Mouse (Mus musculus) cerebellum, adult 11-12 months (tissue): Measurements from ENCODE around the gene Exo5.

Experiments used
- DNase-seq: peaks from one replicate; pipeline ENCODE4 v3.0.0; 2022

The Exo5 gene

DNA sequence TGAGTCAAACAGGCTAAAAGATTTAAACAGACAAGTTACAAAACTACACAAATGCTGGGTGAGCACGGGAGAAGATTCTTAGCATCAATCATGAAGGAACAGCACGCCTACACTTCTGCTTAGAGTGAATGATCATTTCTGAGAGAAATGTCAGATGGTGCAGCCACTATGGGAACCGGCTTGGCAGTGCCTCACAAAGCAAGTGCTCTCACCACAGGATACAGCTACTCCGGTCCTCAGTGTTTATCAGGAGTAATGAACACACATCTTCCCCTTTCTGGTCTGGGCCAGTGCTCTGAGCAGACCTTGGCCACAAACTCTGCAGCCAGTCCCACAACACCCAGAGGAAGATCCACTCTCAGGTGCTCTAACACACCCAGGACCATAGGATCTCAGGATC is 20.3 kb downstream of the Exo5 start:
- no peak for DNase-seq

DNA sequence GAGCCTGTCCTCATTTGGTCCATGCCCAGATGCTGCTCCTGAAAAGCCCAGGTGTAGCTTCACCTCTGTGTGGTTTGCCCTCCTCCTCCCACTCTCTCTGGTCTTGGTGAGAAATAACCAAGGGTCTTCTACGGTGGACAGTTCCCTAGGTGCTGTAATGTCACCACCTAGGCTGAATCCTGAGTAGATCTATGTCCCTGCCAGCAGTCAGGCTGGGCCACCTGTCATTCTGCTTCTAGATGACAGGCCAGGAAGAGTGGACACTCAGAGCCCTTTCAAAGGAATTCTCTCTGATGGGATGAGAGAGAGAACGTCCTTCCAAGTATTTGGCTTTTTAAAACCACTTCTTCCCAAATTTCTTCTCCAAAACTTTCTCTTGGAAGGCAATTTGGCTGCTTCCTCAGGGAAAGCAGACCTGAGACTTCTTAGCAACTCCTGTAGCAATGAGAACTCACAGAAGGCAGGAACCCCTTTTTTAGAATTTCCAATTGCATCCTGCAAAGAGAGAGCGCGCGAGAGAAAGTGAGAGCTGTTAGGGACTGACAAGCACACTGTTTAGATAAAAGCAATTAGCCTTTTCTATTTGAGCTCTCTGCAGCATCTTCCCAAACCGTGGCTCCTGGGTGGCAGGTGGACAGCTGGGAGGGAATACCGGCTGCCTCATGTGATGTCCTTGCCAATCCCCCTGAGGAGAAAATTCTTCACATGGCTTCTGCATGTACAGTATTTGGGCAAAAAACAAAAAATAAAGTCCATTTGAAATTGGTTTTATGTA is 28.8 kb downstream of the Exo5 start:
- DNase-seq: peak; percentile 50

DNA sequence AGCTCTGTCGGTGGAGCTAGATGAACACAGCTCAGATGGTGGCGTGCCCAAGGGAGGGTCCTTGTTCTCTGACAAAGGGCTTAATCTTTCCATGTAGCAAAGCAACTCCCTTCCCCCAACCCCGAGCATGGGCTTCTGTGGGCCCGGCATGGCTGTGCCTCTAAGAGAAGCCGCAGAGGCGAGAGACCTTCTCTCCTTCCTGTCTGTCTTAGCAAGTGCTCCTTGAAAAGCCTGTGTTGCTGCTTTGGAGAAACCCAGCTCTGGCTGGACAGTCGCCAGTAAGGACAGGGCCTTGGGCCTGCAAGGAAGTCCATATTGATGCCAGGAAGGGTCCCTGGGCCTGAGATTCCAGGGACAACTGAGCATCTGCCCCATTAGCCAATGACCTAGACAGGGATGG is 29.6 kb downstream of the Exo5 start:
- peak; percentile 63 for DNase-seq

DNA sequence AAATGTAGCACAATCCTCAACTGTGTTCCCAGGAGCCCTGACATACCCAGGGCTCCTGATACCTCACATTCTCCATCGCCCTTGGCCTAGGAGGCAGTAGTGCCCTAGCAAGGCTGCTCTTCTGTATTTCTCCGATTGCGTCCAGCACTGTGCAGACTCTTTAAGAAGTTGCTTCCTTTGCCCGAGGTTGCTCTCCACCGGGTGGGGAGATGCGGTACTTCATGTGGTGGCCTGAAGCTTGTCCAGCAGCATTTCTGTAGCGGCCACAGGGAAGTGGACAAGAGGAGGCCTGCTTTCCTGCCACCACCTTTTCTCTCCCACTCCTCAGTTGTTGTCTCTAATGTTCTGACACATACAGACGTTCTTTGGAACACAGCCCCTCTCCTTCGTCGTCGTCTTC is 30.2 kb downstream of the Exo5 start:
- DNase-seq: no peak

DNA sequence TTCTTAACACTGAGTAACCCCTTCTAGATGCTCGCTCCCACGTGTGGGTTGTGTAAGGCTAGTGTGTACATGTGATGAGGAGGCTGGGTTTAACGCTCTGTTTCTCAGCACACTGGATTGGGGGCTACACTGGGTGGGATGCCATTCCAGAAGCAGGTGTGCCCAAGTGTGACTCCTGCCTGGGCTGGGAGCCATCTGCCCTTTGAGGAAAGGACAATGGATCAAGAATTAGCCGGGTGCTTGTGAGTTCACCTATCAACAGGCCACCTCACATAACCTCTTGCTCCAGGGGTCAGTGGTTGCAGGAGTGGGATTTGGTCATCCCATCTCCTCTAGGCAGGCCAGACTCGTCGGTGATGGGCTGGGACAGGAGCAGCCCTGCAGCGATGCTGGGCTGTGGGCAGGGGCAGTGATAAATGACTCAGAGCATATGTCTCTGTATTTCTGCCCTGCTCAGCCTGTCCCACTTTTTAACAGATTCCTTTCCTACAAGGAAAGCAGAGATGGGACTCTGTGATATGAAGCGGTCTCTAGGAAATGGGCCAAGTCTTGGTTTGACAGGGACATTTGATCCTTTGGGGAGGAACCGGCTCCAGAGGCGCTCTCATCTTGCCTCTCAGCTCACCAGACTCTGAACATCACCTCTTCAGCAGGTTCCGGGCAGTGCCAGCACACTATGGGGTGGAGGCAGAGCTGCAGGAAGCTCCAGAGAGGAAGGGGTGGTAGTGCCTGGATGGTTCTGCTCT is 31.0 kb downstream of the Exo5 start:
- DNase-seq: peak; percentile 77

DNA sequence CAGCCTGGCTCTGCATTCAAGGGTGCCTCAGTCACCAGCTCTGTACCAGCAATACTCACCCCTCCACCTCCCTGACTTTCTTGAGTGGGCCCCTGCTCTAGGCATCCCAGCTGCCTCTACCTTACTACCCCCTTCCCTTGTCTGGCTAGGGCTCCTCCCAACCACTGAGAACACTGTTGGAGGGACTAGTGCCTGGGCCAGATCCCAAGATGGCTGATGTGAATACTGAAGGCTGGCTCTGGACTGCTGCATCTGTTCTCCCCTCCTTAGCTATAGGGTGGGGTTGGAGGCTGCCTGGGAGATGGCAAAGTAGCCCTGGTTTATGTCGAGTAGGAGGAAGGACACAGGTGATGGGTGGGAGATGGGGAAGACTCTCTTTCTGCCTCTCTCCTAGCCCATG is 32.3 kb downstream of the Exo5 start:
- no peak for DNase-seq

DNA sequence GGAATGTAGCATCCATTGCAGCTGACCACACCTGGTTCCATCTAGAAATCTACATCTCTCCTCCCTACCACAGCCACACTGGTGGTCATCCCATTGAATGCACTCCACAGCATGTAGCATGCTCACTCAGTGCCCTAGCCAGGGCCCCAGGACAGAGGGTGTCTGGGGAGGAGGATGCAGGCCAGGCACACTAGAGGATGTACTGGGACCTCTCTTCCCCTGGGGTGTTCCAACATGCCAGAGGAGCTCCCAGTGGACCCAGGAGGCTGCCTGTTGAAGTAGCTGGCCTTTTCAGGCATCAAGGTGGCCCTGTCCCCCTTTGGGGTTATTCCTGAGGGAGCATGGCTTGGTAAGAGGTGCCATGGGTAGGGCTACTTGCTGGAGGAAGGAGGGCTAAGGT is 32.9 kb downstream of the Exo5 start:
- peak; percentile 40 for DNase-seq

DNA sequence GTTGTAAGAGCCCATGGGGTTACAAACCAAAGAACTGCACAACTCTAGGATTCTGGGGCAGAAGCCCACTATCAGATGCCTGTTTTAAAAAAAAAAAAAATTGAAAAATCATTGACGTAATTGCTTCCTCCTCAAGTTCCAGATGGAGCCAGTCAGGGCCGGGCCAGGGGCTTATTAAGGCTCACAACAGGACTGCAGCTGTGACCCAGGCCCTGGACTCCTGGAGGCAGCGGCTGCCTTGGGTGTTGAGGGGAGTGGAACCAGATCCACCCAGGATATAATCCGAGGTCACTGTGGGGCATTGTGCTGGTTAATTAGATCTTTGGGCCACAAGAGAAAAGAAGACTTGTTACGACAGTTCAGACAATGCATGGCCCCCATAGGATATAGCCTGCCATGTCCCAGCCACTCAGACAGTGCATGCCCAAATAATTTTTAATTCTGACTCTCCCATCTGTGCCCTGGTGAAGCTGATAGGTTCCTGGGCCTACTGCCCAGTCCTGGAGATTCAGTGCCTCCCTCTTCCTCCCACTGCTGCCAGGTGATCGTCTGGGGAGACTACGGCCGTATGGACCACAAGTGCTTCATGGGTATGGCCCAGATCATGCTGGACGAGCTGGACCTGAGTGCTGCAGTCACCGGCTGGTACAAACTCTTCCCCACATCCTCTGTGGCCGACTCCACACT is 33.9 kb downstream of the Exo5 start:
- DNase-seq: peak; percentile 96

DNA sequence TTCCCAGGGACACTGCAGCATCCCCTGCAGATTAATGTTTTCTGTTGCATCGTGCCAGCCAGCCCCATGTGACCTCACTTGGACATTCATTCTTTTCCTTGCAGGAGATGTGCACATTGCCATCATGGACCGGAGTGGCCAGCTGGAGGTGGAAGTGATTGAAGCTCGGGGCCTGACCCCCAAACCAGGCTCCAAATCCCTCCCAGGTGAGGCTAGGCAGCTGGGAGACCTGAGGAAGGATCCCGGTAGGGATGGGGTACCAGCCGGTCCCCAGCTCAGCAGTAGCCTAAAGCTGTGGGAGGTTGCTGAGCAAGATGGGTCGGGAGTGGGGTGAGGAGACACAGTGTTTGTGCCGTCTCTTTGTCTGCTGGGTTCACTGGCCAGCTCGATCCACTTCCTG is 35.9 kb downstream of the Exo5 start:
- no peak for DNase-seq

DNA sequence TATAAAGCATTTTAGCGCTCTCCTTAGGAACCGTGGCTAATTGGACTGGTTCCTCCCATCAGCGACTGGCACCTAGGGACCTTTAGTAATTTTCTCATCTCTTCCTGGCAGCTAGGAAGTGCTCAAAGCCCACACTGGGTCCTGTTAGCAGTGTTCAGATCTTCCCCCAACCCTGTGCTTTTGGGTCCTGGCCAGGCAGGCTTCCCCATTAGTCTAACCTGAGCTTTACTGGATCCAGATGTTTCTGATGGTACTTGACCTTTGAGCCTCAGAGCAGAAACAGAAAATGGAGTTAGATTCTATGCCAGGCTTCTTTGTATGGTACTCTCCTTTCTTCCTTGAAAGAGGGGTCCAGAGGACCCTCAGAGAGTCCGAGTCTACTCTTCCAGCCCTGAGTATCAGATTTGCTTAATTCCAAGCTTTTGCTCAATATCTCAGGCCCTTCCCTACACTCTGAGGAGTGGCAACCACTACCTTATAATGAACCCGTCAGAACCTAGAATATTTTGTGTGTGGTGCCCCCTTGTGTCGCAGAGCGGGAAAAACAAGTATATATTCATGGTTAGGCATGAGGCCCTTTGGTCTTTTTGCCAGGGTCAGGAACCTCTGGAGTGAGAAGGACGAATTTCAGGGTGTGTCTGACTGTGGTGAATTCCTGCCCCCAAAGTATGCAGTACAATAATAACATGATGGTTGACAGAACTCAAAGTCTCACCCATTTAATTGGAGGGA is 37.3 kb downstream of the Exo5 start:
- DNase-seq: peak; percentile 73

DNA sequence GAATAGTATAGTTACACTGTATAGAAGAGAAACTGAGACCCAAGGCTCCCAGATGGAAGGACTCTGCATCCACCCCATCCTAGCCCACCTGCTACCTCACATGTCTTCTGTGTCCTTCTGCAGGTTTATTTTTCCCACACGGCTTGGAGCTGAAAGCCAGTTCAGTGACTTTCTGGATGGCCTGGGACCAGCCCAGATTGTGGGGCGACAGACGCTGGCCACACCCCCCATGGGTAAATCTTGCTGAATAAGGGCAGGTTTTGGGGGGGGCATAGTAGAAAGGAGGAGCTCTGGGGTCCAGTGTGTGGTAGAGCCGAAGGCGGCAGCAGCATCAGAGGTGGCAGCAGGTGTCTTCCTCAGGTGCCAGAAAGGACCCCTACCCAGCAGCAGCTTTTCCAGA is 38.0 kb downstream of the Exo5 start:
- no peak for DNase-seq

DNA sequence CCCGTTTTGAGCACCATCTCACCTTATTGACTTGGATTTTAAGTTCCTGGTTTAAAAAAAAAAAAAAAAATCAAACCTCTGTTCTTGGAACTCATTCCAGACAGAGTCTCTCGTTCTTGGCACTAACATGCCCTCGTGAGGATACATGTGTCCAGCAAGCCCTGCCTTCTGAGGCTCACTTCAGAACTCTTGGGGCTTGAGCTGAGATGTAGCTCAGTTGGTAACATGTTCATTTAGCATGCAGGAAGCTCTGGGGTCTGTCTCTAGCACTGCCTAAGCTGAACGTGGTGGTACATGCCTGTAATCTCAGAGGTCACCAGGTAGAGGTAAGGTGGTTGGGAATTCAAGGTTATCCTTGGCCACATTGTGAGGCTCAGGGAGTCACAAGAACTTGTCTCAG is 38.7 kb downstream of the Exo5 start:
- DNase-seq: no peak

DNA sequence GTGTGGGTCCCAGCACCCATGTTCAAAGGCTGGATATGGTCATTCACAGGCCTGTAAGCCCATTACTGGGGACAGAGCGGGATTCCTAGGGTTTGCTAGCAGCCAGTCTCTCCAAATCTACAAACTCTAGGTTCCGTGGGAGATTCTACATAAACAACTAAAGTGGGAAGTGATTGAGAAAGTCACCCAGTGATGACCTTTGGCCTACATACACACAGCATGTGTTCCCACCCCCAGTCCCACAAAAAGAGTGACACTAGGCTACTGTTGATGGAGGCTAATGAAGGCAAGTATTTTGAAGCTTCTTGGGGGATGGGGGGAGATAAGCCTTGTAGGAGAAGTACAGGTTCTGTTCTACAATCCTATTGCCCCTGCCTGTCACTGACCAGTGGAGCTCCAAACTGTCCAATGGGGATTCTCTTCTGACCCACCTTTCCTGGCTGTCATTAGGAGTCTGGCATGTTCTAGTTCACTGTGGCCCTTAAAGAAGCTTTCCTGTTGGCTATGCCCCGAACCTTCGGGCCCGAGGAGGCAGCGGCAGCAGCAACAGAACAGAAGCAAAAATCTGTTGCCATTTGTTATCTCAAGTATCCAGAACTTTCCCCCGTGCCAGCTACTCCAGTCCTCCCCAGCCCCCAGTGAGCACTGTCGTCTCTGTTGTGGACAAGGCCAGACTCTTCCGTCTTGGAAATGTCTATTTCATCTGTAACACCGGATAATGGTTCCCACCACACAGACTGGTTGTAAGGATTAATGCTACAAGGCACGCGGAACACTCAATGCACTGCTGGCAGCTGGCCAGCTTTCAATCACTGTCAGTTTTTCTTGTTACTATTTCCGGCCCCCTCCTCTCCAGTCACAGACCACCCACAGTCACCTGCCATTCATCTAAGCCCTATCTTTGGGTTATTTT is 39.4 kb downstream of the Exo5 start:
- no peak for DNase-seq

DNA sequence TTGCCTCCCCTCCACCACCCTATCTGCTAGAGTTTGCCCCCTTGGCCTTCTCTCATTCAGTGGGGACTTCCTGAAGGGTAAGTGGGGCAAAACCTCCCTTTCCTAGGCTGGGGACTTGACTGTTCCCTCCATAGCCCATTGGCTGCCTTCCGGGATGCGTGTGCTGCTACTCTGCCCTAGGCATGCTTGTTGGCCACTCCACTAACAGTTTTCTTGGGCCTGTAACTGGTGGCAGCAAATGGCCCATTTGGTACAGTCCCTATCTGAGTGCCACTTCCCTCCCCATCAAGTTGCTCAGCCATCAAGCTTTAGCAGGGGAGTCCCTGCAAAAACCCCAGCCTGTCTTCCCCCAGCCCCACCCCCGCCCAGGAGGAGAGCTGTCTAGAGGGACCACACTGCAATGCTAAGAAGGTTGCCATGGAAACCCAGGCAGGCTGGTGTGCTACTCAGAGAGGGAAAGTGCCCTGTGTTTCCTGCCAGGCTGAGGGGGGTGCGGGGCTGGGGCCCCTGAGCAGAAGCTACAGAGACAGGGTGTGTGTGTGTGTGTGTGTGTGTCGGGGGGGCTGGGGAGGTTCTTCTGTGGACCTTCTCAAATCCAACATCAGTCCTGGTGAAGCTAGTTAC is 42.7 kb downstream of the Exo5 start:
- DNase-seq: no peak

DNA sequence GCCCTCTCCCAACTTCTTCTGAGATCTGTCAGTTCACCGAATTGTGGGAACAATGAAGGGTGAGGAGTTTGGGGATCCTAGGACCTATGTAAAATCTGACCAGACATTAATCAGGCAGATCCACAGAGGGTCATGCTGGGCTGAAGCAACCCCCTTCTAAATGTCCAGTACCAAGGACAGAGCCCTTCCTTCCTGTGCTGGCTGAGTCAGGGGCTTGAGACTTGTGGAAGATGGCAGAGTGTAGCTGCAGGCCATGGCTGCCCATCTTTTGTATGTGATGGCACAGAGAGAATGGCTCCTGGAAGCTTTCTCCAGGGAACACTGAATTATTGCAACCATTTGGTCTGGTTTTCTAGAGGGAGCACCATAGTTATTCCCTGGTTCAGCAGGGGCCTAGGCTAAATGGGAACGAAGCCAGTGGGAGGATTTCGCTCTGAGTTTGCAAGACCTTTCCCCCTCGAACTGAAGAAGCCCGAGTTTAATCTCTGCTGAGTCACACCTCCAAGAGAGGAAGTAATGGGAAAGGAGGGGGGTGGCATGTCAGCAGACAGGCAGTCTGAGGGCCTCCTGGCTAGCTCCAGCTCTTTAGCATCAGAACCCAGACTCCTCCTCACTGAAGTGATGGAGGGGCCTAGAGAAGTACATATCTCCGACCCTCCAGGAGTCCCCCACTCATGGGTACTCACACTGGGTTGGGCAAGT is 43.9 kb downstream of the Exo5 start:
- no peak for DNase-seq

DNA sequence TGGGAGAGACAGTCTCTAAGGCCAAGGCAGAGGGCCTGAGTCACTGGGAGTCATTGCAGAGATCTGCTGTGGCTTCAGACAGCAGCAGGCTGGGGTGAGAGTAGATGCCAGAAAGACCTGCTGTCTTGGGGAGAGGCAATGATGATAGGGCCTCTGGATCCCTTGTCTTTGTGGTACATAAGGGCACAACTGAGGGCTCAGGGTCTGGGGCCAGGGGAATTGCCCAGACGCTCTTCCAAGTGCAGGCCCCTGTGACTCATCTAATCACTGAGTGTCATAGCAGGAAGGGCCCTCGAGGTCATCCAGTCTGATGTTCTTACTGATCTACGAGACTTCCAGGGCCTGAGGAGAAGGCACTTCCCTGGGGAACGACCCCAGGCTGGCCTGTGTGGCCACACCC is 45.4 kb downstream of the Exo5 start:
- no peak for DNase-seq

DNA sequence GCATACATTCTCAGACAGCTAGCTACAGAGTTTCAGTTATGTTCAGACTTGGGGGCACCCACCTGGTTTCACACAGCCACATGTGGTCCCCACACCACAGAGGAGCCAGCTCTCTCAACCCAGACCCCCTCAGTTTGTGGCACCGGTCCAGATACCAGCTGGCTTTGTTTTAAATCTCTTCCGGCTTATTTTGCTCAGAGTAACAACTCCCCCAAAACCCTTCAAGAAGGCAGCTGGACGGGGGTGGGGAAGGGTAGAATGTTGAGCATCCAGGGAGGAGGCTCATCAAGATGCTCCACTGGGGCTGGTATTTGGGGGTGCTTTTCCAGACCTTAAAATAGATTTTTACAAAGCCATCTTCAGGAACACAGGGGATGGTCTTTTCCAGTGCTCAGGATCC is 46.1 kb downstream of the Exo5 start:
- DNase-seq: no peak

DNA sequence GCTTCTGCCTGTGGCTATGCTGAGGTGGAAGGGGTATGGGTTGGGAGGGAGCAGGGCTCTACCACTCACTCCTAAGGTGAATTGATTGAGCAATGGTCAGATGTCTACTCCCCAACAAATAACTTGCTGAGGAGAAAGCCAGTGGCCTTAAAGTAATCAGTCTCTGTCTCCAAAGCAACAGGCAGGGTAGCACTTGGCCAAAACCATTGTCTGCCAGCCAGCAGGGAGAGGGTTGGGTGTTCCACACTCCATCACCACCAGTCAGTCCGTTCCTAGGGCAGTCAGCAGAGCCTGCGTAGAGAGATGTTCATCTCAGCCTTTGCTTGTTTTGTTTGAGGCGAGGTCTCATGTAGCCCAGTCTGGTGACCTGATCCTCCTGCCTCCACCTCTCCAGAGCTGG is 48.9 kb downstream of the Exo5 start:
- no peak for DNase-seq
